Mouse (Mus musculus) induced T-regulatory cell, adult 2 months (primary cell): ENCODE results near the gene Fam84b.
A peak's percentile ranks its signal among the peaks of the same experiment; 100 is the strongest.

Experiments used
- DNase-seq: peaks from one replicate; pipeline ENCODE4 v3.0.0-alpha.2; 2012; ENCODE audit warnings: low read depth

The Fam84b gene

DNA sequence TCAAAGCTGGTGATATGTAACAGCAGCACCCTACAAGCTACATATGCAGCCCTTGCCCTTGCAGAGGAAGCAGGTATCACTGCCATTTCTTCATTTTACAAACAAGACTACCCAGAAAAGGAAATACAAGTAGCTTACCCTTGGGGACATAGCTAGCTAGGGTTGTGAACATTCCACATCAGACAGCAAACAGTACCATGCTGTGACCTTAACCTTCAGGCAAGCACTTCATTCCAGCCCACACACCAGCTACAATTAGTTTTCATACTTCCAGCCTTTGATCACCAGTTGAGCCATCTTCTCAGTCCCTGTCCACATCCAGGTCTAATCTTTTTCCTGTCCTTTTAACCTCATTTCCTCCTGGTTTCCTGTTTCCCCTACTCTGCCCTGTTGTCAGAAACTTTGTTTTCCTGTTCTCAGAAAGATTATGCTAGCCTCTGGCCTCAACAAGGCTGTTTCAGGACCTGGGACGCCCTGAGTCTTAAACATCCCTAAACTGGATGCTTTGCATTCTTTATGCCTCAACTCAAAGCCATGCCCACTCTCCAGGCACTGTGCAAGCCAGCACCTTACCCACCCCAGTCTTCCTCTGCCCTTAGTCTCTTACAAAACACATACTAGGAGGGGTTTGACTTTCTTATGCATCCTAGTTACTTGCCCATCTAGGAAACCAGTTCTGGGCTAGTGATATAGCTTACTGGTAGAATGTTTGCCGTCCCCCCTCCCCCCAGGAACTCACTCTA, 19.9 kb downstream of the Fam84b start:
- no peak for DNase-seq

DNA sequence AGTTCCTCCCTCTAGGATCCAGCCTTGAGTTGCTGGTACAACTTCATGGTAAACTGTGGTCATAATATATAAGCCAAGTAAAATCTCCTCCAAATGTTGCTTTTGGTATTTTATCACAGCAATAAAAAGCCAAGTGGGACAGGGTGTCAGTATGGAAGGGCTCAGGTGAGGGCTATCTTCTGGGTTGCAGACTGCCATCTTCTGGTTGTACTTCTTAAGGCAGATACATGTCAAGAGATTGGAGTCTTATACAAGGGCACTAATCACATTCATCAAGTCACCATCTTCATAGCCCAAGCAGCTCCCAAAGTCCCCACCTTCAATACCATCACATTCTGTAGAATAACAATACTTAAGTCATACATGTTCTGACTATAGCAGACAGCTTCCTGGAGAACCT, 21.0 kb downstream of the Fam84b start:
- DNase-seq: peak; percentile 30

DNA sequence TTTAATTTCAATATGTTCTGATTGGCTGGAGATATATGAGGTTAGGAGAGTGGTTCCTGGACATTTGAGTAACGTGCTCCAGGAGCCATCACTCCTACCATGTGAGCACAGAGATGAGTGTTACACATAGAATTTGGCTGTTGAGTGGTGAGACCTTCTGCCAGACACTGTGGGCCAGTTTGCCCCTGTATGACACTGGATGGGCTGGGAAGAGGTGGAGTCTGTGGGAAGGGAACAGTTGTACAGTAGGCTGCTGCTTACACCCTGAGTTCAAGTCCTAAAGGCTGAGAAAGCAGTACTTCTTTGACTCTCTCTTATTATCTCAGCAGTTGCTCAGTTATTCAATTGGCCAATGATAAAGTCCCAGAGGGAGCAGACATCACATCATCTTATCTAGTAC, 27.4 kb downstream of the Fam84b start:
- DNase-seq: no peak

DNA sequence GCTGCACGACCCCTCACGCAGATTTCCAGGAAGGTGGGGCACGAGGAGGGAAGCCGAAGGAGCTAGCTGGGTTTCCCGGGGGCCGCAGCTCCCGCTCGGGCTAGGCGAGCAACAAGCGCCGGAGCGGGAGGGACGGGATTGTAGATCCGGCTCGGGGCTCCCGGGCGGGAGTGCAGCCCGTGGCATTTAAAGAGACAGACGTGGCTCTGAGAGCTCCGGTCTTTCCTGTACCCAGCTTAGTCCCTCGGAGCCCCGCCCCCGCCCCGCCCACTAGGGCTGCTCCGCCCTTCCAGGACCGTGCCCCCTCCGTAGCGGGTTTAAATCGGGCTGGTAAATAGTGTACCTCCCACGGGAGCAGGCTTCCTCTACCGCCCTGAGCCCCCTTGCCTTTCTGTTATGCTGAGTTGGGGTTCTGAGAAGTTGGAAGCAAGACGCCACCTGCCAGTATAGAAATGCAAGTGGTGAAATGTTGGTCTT, 28.8 kb downstream of the Fam84b start:
- DNase-seq: peak; percentile 90

DNA sequence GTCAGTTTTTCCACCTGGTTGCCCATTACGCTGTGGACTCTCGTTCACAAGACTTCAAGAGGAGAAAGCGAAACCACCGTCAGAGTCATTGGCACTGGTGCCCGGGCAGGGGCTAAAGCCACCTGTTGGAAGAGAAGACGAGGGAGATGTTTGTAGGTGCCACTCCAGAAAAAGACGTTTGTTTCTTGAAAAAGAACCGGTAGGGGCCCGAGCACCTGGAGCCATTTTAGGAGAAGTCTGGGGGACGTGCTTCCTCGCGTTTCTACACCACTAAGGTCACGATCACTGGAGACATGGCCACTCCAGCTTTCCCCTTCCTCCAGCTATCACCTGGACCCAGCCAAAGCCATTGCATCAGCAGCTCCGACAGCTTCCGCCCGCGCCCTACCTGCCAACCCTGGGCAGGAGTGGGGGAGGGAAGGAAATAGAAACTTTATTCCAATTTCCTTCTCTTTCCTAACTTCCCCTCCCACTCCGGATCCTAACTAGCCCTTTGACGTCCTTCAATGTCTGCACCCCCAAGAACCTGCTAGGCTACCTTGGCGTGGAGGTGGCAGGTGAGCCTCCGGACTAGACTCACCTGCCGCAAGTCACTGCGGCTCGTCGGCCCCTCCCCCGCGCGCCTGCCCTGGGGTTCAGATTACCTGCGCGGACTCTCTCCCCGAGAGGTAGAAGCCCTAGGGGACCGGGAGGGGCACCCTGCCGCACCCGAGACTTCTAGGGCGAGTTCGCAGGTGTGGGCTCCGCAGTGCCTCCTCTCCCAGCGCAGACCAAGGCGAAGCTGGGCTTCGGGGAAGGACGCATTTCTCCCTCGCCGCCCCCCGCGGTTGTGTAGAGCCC, 29.5 kb downstream of the Fam84b start:
- peak; percentile 63 for DNase-seq

DNA sequence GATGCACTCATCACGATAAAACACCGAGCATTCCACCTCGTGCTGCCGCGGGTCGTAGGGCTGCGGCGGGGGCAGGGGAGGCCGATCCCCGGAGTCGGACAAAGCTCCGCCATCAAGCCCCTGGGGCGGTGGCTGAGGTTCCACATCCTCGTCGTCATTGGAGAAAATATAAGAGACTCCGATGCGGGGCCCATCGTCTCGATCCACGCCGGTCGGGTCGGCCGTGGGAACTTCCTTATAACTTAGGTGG, 30.0 kb downstream of the Fam84b start:
- no peak for DNase-seq

DNA sequence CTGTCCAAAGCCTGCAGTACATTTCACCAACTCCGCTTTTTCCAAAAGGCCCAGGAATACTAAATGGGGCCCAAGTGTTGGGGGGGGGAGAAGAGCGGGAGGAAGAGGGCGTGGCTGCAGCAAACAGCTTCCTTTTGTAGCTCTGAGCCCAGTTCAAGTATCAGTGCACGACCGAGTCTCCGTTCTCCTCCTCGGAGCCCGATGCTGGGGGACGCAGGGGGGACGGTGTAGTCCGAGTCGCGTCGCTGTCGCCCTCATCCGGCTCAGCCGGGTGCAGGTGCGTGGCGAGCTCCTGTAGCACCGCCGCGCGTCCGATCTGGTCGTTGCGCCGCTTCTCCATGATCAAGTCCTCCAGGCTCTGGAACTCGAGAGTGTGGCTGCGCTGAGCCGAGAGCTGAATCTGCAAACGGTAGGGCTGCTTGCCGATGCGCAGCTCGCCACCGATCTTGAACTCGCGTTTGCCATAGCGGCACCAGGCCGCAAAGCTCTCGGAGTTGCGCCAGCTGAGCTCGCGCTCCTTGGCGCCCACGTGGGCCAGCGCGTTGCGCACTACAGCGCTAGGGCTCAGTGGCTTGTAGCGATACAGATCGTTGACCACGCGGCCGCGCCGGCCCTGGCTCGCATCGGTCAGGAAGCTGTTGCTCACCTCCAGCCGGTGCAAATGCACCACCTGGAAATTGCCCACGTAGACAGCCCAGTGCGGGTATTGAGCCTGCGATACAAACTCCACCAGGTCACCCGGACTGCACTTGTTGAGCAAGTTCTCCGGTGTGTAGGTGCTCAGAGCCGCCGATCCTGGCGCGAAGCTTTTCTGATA, 30.6 kb downstream of the Fam84b start:
- peak; percentile 70 for DNase-seq

DNA sequence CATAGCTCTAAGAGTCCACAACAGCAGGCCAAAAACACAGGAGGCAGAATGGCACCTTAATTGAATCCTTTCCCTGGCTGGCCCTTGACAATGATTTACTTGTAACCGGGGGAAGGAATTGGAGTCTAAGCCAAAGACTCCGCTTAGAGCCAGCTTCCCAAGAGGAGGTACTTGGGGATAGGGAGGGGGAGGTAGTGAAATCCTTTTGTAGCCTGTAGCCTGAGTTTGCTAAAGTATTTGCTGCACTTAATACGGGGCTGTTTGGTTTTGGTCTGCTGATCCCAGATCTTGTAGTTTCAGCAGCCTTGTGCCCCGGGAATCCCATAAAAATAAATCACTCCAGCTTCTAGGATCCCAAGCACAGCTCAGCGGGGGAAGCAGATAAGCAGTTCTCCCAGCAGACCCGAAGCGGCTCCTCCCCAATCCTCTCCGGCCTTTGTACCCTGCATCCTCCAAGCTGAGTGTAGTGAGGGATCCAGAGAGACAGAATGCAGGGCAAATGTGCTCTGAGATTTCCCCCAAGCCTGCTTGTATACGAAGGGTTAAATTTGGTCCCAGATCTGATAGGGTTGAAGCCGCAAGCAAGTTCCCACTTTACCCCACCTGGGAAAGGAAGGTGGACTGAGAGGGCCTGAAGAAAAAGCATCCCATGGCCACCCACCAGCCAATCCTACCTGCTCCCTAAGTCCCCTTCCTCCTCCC, 31.3 kb downstream of the Fam84b start:
- no peak for DNase-seq

DNA sequence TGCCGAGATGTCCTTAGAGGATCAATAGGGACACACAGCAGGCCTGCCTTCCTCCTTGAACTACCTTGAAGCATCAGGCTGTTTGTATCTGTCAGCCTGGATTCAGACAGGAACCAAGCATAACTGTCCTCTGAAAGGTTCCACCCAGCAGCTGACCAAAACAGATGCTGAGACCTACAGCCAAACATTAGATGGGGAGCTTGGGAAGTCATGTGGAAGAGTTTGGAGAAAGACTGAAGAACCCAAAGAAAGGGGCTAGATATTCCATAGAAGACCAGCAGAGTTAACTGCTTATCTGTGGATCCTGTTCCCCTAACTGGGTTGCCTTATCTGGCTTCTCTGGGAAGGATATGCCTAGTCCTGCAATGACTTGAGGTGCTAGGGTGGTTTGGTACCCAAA, 35.1 kb downstream of the Fam84b start:
- DNase-seq: no peak

DNA sequence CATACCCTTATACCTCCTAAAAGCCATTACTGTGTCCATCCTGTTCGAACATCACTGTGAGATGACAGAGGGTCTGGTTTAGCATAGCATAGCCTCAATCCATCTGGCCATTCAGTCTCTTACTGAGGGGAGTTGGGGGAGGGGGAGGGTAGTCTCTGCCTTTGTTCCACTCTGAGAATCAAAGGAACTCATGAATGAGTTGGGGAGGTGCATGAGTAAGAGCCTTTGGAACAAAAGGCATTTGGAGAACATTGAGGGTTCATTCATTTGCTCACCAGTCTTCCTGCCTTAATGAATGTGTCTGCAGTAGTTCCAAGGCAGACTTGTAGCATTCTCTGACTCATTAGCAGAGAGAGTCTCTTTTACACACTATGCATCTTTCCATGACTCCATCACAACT, 37.1 kb downstream of the Fam84b start:
- DNase-seq: no peak

DNA sequence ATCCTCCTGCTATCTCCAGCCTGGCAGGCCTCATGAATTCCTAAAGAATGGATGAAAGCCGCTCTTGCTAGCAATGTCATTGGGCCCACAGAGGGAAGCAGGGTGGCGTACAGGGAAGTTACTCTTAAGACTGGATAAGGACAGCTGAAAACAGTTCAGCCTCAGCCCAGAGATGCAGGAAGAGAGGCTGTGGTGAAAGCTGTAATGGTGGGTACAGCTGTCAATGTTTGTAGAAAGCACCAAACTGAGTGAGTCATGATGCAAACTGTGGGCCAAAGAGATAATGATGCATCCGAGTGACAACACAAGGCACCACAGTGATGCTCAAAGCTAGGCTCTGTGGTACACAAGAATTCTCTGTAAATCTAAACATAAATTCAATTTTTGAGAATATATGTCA, 39.0 kb downstream of the Fam84b start:
- DNase-seq: no peak

DNA sequence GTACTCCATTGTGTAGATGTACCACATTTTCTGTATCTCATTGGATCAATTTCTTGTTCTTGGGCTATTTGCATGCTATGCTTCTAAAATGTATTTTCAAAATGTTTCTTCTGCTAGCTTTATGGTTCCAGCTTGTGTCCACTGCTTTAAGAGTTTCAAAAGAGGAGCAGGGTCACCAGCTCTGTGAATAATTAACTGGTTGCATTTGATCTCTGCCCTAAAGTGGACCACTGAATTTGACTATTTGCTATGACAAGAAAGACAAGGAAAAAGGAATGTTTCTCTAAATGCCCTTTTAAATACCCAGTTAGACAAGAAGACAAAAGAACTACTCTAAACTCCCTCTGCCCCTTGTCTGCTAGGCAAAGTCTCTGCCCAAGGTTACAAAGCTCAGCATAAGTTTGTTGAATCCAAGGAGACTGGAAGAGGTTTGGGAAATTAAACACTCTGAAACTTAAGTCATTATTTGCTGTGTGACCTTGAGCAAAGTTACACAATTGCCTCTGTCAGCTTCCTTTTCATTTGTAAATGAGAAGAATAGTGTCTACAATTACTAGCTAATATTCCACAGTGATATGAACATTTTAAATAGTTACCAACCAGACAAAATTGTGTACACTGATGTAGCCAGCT, 60.4 kb downstream of the Fam84b start:
- DNase-seq: no peak

DNA sequence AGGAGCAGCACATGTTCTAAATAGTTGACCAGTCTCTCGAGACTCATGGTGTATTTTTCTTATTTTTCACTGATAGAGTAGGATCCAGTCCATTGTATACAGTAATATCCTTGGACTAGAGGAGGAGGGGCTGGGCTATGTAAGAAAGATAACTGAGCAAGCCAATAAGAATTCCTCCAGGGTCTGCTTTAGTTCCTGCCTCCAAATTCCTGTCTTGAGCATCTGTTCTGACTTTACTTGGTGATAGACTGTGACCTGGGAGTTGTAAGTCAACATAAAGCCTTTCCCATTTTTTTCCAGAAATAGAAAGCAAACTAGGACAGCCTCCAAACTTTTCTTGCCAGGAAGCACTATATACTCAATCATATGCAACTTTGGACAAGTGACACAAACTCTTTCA, 64.5 kb downstream of the Fam84b start:
- DNase-seq: no peak

DNA sequence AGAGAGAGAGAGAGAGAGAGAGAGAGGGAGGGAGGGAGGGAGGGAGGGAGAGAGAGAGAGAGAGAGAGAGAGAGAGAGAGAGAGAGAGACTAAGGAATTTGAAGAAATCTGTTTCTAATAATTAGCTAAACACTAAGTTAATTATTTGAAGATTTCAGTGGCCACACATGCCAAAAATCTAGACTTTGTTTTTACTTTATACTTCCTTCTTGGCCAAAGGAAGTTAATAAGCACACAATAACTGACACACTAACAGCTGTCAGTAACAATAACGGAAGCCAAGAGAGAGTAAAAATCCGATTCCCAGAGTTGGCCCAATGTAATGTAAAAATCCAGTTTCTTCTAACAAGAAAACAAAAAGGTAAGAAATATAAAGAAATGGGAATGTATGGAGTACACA, 69.8 kb downstream of the Fam84b start:
- DNase-seq: no peak

DNA sequence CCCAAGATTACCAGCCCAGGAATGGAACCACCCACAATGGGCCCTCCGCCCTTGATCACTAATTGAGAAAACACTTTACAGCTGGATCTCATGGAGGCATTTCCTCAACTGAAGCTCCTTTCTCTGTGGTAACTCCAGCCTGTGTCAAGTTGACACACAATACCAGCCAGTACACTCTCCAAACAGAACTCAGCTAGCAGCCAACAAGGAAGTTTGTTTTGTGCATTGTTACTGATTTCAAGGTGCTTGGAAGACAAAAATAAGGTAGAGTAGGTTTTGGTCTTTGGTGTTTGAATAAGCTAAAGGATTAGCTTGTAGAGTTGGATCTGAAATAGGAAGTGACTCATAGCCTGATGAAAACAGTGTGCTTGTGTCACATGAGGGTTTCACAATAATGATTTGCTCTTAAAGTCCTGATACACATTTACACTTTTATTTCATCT, 74.0 kb downstream of the Fam84b start:
- no peak for DNase-seq

DNA sequence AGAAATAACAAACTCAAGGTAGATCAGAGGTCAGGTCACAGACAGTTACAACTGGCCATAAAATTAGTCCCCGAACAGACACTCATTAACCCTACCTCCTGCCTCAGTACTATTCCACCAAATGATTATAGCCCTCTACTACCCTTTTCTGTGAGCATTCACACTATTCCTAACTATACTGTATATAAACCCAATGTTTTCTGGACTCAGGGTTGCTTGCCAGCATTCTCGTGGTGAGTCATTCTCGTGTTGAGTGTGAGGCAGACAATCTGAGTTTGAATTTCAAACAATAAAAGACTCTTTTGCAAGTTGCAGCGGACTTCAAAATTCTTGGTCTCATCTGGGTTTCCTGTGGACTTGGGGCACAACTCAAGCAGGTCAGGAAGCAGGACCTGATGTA, 74.5 kb downstream of the Fam84b start:
- DNase-seq: no peak
